ENCODE assay signal across 12 mouse cellular contexts in genomic region chr9:91382471-91383255, GRCm38 (mm10). TPM values are rescaled to one million over a fixed set of nuclear protein-coding genes. Genes with fewer than 3 reads are reported as not detected.
DNase-seq lines count a peak whose midpoint lies in the region; TF ChIP-seq lines count a peak whose summit lies in the region.
"Had no signal": no experiment of that assay in that cellular context is flagged by ENCODE, and none has a peak within 500 bp of the region (broad histone marks: within the 10 kb centered on the region; RNA-seq: fewer than 3 reads in every experiment).

No protein-coding gene starts in this region.

- peaks cover 94% of the 10 kb centered on the region for H3K4me1 ChIP-seq in forebrain, embryonic 10.5 days
- H3K4me1 ChIP-seq in limb, embryonic 10.5 days, result peaks cover 22% of the 10 kb centered on the region
- peaks cover 21% of the 10 kb centered on the region for H3K4me1 ChIP-seq in olfactory bulb, adult 2 months (ENCODE audit: control insufficient read depth, insufficient read depth, low read length)
- no peaks in the 10 kb centered on the region for H3K4me1 ChIP-seq in lung, adult 2 months (ENCODE audit: control insufficient read depth, insufficient read depth, low read length)

- peaks cover 4% of the 10 kb centered on the region; the same call in 1 of the 2 replicates for H3K36me3 ChIP-seq in forebrain, embryonic 10.5 days (replicated peaks)
- no peaks in the 10 kb centered on the region for H3K36me3 ChIP-seq in limb, embryonic 10.5 days
- H3K36me3 ChIP-seq: stomach, embryonic 15.5 days had no signal

- peak overlapping the region; percentile 50; the same call in 1 of the 2 replicates for H3K27ac ChIP-seq in left cerebral cortex, adult 2 months
- peak overlapping the region; percentile 99 for H3K27ac ChIP-seq in forebrain, embryonic 10.5 days
- H3K27ac ChIP-seq in limb, embryonic 10.5 days, result no peak overlapping the region
- peak overlapping the region; percentile 71 for H3K27ac ChIP-seq in olfactory bulb, adult 2 months (ENCODE audit: insufficient read depth, low read depth, low read length)
- H3K27ac ChIP-seq: stomach, embryonic 15.5 days had no signal

- TF ChIP-seq POLR2A in olfactory bulb, adult 2 months (IDR thresholded peaks at IDR 0.05; ENCODE audit: insufficient read depth, low read depth, low read length), result no peak
- TF ChIP-seq POLR2A in lung, adult 2 months (IDR thresholded peaks at IDR 0.05; ENCODE audit: borderline replicate concordance, extremely low read depth, low read depth, low read length), result no peak

- H3K27me3 ChIP-seq in forebrain, embryonic 10.5 days (ENCODE audit: poor library complexity, severe bottlenecking), result peaks cover 100% of the 10 kb centered on the region
- H3K27me3 ChIP-seq in limb, embryonic 10.5 days (ENCODE audit: low read depth, poor library complexity, severe bottlenecking), result peaks cover 100% of the 10 kb centered on the region

- TF ChIP-seq CTCF in left cerebral cortex, adult 2 months (IDR thresholded peaks at IDR 0.05), result no peak
- no peak for TF ChIP-seq CTCF in olfactory bulb, adult 2 months (IDR thresholded peaks at IDR 0.05; ENCODE audit: insufficient read depth, low read depth, low read length)
- no peak for TF ChIP-seq CTCF in lung, adult 2 months (IDR thresholded peaks at IDR 0.05; ENCODE audit: insufficient read depth, low read length)

- whole genome bisulfite sequencing in forebrain, embryonic 10.5 days, result 2% methylated on average over 24 of the region's 24 CpGs
- WGBS in limb, embryonic 10.5 days, result 1% methylated on average over 24 of the region's 24 CpGs
- 38% methylated on average over 24 of the region's 24 CpGs for WGBS in olfactory bulb, adult 2 months
- 8% methylated on average over 24 of the region's 24 CpGs for WGBS in lung, adult 2 months

- DNase-seq in left cerebral cortex, adult 2 months (ENCODE audit: extremely low spot score in 1 of 2, low spot score in 2 of 2), result no peak
- no peak for DNase-seq in left cerebral cortex, adult 18-20 months (ENCODE audit: low spot score in 2 of 2)
- DNase-seq in forebrain, embryonic 10.5 days (ENCODE audit: extremely low spot score, low spot score), result peak; percentile 59
- peak; percentile 63 for DNase-seq in limb, embryonic 10.5 days (ENCODE audit: low spot score)
- no peak for DNase-seq in kidney, postnatal 4 days
- DNase-seq in lung, adult 2 months, result no peak
- no peak for DNase-seq in ovary, adult 18-20 months (ENCODE audit: low spot score)
- DNase-seq: kidney, postnatal 10 days; lung, postnatal 4 days had no signal

- no peaks in the 10 kb centered on the region for H3K9me3 ChIP-seq in forebrain, embryonic 10.5 days
- no peaks in the 10 kb centered on the region for H3K9me3 ChIP-seq in limb, embryonic 10.5 days (replicated peaks)
- H3K9me3 ChIP-seq: stomach, embryonic 15.5 days had no signal

- no peak overlapping the region for H3K4me3 ChIP-seq in left cerebral cortex, adult 2 months
- peak overlapping the region; percentile 73 for H3K4me3 ChIP-seq in forebrain, embryonic 10.5 days
- H3K4me3 ChIP-seq in limb, embryonic 10.5 days, result no peak overlapping the region
- H3K4me3 ChIP-seq in olfactory bulb, adult 2 months (ENCODE audit: insufficient read depth, low read depth, low read length), result no peak overlapping the region
- no peak overlapping the region for H3K4me3 ChIP-seq in lung, adult 2 months (replicated peaks; ENCODE audit: extremely low read depth, low read depth, low read length)

- intact Hi-C loops in left cerebral cortex, adult 2 months (cut with DNase I), result loop anchor here (10.0 kb wide), 1 partner anchor 1498 kb away; no protein-coding TSS in a partner anchor

RNA-seq across cellular contexts. Expression of gene Zic1, which starts 17.1 kb away (rescaled TPM):
- total RNA-seq in left cerebral cortex, adult 2 months (2021), result 10 to 100 TPM; 15.8 to 16.0 TPM
- 10 to 100 TPM; 10.7 to 14.3 TPM for total RNA-seq in left cerebral cortex, adult 18-20 months (2021)
- polyA plus RNA-seq in forebrain, embryonic 10.5 days (2016; fragmentation: Nextera tagmentation; extraction: Ambion mirVana), result 6.2 and 8.9 TPM in 2 replicates
- polyA plus RNA-seq in limb, embryonic 10.5 days (2016; fragmentation: Nextera tagmentation; extraction: Ambion mirVana), result 0.05 and 0.06 TPM in 2 replicates
- not detected in 2 replicates for polyA plus RNA-seq in olfactory bulb, adult 2 months (2012; ENCODE audit: insufficient read depth, insufficient read length, low replicate concordance, missing spikeins)
- polyA plus RNA-seq in lung, adult 2 months (2012; rRNA removed), result 0.49 and 1.6 TPM in 2 replicates
- polyA plus RNA-seq: heart, embryonic 14.5 days had no signal

RNA-seq across cellular contexts. Expression of gene Zic4, which starts 20.4 kb away (rescaled TPM):
- total RNA-seq in left cerebral cortex, adult 2 months (2021), result 1 to 10 TPM; 4.0 to 4.6 TPM
- 1 to 10 TPM; 3.5 to 4.4 TPM for total RNA-seq in left cerebral cortex, adult 18-20 months (2021)
- polyA plus RNA-seq in forebrain, embryonic 10.5 days (2016; fragmentation: Nextera tagmentation; extraction: Ambion mirVana), result 24.8 and 41.8 TPM in 2 replicates
- 0.05 and 0.24 TPM in 2 replicates for polyA plus RNA-seq in limb, embryonic 10.5 days (2016; fragmentation: Nextera tagmentation; extraction: Ambion mirVana)
- polyA plus RNA-seq in olfactory bulb, adult 2 months (2012; ENCODE audit: insufficient read depth, insufficient read length, low replicate concordance, missing spikeins), result not detected in 2 replicates
- not detected in 2 replicates for polyA plus RNA-seq in lung, adult 2 months (2012; rRNA removed)
- polyA plus RNA-seq: heart, embryonic 14.5 days had no signal

Comparison
In these comparisons a context has a peak if more than half of its experiments do, and no peak if none do; other contexts are left out.
1. DNase-seq: peak in forebrain, embryonic 10.5 days (single experiment) and limb, embryonic 10.5 days (single experiment); none in left cerebral cortex, adult 2 months (0 of 2), left cerebral cortex, adult 18-20 months (0 of 2), kidney, postnatal 4 days (0 of 2), lung, adult 2 months (single experiment) and ovary, adult 18-20 months (single experiment).
2. RNA of gene Zic4, which starts 20.4 kb away (polyA plus RNA-seq): 24.8 to 41.8 TPM in forebrain, embryonic 10.5 days; 0.05 to 0.24 TPM in limb, embryonic 10.5 days, not detected in olfactory bulb, adult 2 months and not detected in lung, adult 2 months; every median in the first group is over 10 times any median in the second.